Mouse (Mus musculus) hindbrain, embryonic 11.5 days (tissue): ENCODE results near the gene Foxe1. TPM values are rescaled to one million over a fixed set of nuclear protein-coding genes. Genes with fewer than 3 reads are reported as not detected.

Source experiments
- ATAC-seq: fragments of 200-750 bp; cut with Nextera tagmentation; 2 replicates; pipeline ENCODE4 v1.8.0; 2017; ENCODE audit warnings: mild to moderate bottlenecking, moderate TSS enrichment, moderate library complexity; ENCODE audit not compliant: low FRiP score
- DNase-seq: peaks from one replicate; pipeline ENCODE4 v3.0.0-alpha.2; 2015; ENCODE audit warnings: low spot score
- H3K27ac ChIP-seq: fragments of 300-500 bp; sonication (generic); 2 replicates; pipeline ENCODE4 v1.5.1; 2014; ENCODE audit warnings: mild to moderate bottlenecking, low read depth, low read length
- H3K27me3 ChIP-seq: fragments of 300-500 bp; sonication (generic); 2 replicates; pipeline ENCODE4 v1.6.1; 2014; ENCODE audit warnings: mild to moderate bottlenecking, low read length, moderate library complexity, mixed read lengths; ENCODE audit not compliant: control insufficient read depth, insufficient read depth
- H3K36me3 ChIP-seq: fragments of 300-500 bp; sonication (generic); 2 replicates; pipeline ENCODE4 v1.6.1; 2014; ENCODE audit warnings: mild to moderate bottlenecking, low read length, moderate library complexity, mixed read lengths; ENCODE audit not compliant: control insufficient read depth, insufficient read depth
- H3K4me1 ChIP-seq: fragments of 300-500 bp; sonication (generic); replicated peaks from 2 replicates; pipeline ENCODE4 v1.6.1; 2014; ENCODE audit warnings: low read length, mixed read lengths; ENCODE audit not compliant: control insufficient read depth, insufficient read depth
- H3K4me2 ChIP-seq: fragments of 300-500 bp; sonication (generic); replicated peaks from 2 replicates; pipeline ENCODE4 v1.6.1; 2014; ENCODE audit warnings: mild to moderate bottlenecking, low read depth, low read length
- H3K4me3 ChIP-seq: fragments of 300-500 bp; sonication (generic); 2 replicates; pipeline ENCODE4 v1.5.1; 2014; ENCODE audit warnings: low read depth, low read length
- H3K9ac ChIP-seq: fragments of 300-500 bp; sonication (generic); 2 replicates; pipeline ENCODE4 v1.6.1; 2014; ENCODE audit warnings: low read depth, low read length
- H3K9me3 ChIP-seq: fragments of 300-500 bp; sonication (generic); 2 replicates; pipeline ENCODE4 v1.6.1; 2016; ENCODE audit warnings: low read length; ENCODE audit not compliant: control insufficient read depth
- WGBS: fragments of 180-500 bp; shearing (Covaris S2); extraction: QIAGEN DNeasy Blood & Tissue Kit; methylation state at CpG from one replicate; pipeline ENCODE4 v1.1.7; 2014; 5-methylcytosine and 5-hydroxymethylcytosine counted together
- polyA plus RNA-seq: library from polyadenylated mRNA; unstranded; fragments of >200 nt; fragmentation: Nextera tagmentation; extraction: Ambion mirVana; gene quantifications from 2 replicates; pipeline ENCODE4 v1.2.1, GENCODE M21; 2014

The Foxe1 gene
- 0.08 and 0.48 TPM in 2 replicates for polyA plus RNA-seq

GRCm38 (mm10) chr4:46343596-46344260 is at the start of gene Foxe1:
TSS of gene Foxe1 (plus strand) at chr4:46343609.
- ATAC-seq: no peak
- peak; percentile 54 for DNase-seq
- peaks cover 90% of the 10 kb centered on the region for H3K27me3 ChIP-seq
- no peaks in the 10 kb centered on the region; the same call in none of the 2 replicates for H3K4me1 ChIP-seq
- no peaks in the 10 kb centered on the region for H3K36me3 ChIP-seq
- peak within 1 kb of the TSS; percentile 39 for H3K4me2 ChIP-seq
- no peak within 1 kb of the TSS for H3K9ac ChIP-seq
- peak within 1 kb of the TSS; percentile 32 for H3K4me3 ChIP-seq
- no peak within 1 kb of the TSS for H3K27ac ChIP-seq
- 2% methylated on average over 62 of the region's 70 CpGs for WGBS
- no peaks in the 10 kb centered on the region for H3K9me3 ChIP-seq

GRCm38 (mm10) chr4:46304071-46304470 is 39.3 kb upstream of the Foxe1 start:
- H3K9me3 ChIP-seq: no peaks in the 10 kb centered on the region
- peak overlapping the region; percentile 9; the same call in 1 of the 2 replicates for H3K4me2 ChIP-seq
- ATAC-seq (no peak), DNase-seq (peak; percentile 25)
- H3K4me1 ChIP-seq: no peaks in the 10 kb centered on the region
- H3K36me3 ChIP-seq: no peaks in the 10 kb centered on the region
- no peak overlapping the region for H3K9ac ChIP-seq
- H3K27ac ChIP-seq: no peak overlapping the region
- 4% methylated on average over 8 of the region's 8 CpGs for WGBS
- no peak overlapping the region for H3K4me3 ChIP-seq
- no peaks in the 10 kb centered on the region; the same call in 1 of the 2 replicates for H3K27me3 ChIP-seq

- H3K27ac ChIP-seq: peak overlapping the region; percentile 68
- DNase-seq (peak; percentile 90), ATAC-seq (peak; percentile 90)
- no peaks in the 10 kb centered on the region; the same call in 1 of the 2 replicates for H3K27me3 ChIP-seq
- H3K9ac ChIP-seq: peak overlapping the region; percentile 76
- H3K36me3 ChIP-seq: no peaks in the 10 kb centered on the region
- WGBS: under 1% methylated on average over 67 of the region's 78 CpGs
- H3K4me1 ChIP-seq: no peaks in the 10 kb centered on the region
- peak overlapping the region; percentile 75 for H3K4me3 ChIP-seq
- H3K4me2 ChIP-seq: peak overlapping the region; percentile 83
- H3K9me3 ChIP-seq: no peaks in the 10 kb centered on the region
Observed at GRCm38 (mm10) chr4:46304757-46305384, 38.5 kb upstream of the Foxe1 start.

- H3K27me3 ChIP-seq: no peaks in the 10 kb centered on the region; the same call in 1 of the 2 replicates
- DNase-seq (no peak), ATAC-seq (no peak)
- H3K27ac ChIP-seq: no peak overlapping the region
- H3K4me3 ChIP-seq: peak overlapping the region; percentile 75
- H3K4me1 ChIP-seq: no peaks in the 10 kb centered on the region
- H3K4me2 ChIP-seq: peak overlapping the region; percentile 83
- H3K9ac ChIP-seq: peak overlapping the region; percentile 76
- no peaks in the 10 kb centered on the region for H3K36me3 ChIP-seq
- no peaks in the 10 kb centered on the region for H3K9me3 ChIP-seq
- WGBS: 18% methylated on average over 7 of the region's 7 CpGs
Observed at GRCm38 (mm10) chr4:46305436-46305835, 38.0 kb upstream of the Foxe1 start.

GRCm38 (mm10) chr4:46307341-46307740 is 36.1 kb upstream of the Foxe1 start:
- Histone ChIP-seq H3K27me3 (no peaks in the 10 kb centered on the region; the same call in 1 of the 2 replicates), H3K27ac (no peak overlapping the region), H3K9ac (no peak overlapping the region), H3K4me3 (no peak overlapping the region), H3K9me3 (no peaks in the 10 kb centered on the region), H3K4me2 (no peak overlapping the region), H3K36me3 (no peaks in the 10 kb centered on the region), H3K4me1 (no peaks in the 10 kb centered on the region)
- ATAC-seq: no peak
- no peak for DNase-seq
- 78% methylated on average over 9 of the region's 9 CpGs for WGBS

- no peak overlapping the region for H3K4me2 ChIP-seq
- H3K36me3 ChIP-seq: no peaks in the 10 kb centered on the region
- no peaks in the 10 kb centered on the region for H3K4me1 ChIP-seq
- H3K27me3 ChIP-seq: no peaks in the 10 kb centered on the region; the same call in 1 of the 2 replicates
- H3K27ac ChIP-seq: no peak overlapping the region
- H3K9ac ChIP-seq: no peak overlapping the region
- WGBS: 91% methylated on average over 7 of the region's 7 CpGs
- no peaks in the 10 kb centered on the region for H3K9me3 ChIP-seq
- DNase-seq: no peak
- H3K4me3 ChIP-seq: no peak overlapping the region
- ATAC-seq: no peak
Observed at GRCm38 (mm10) chr4:46307869-46308268, 35.5 kb upstream of the Foxe1 start.

- Histone ChIP-seq H3K27me3 (no peaks in the 10 kb centered on the region), H3K9me3 (no peaks in the 10 kb centered on the region), H3K36me3 (no peaks in the 10 kb centered on the region), H3K4me2 (no peak overlapping the region), H3K27ac (no peak overlapping the region), H3K4me3 (no peak overlapping the region), H3K9ac (no peak overlapping the region), H3K4me1 (no peaks in the 10 kb centered on the region)
- 90% methylated on average over 2 of the region's 2 CpGs for WGBS
- DNase-seq: no peak
- ATAC-seq: no peak
Observed at GRCm38 (mm10) chr4:46311631-46312030, 31.8 kb upstream of the Foxe1 start.

- WGBS: 85% methylated on average over 13 of the region's 13 CpGs
Observed at GRCm38 (mm10) chr4:46321730-46322389, 21.5 kb upstream of the Foxe1 start.

More at GRCm38 (mm10) chr4:46321730-46322389, 21.5 kb upstream of the Foxe1 start:
- Histone ChIP-seq H3K9ac (no peak overlapping the region), H3K36me3 (no peaks in the 10 kb centered on the region), H3K4me2 (no peak overlapping the region), H3K4me1 (no peaks in the 10 kb centered on the region), H3K27me3 (no peaks in the 10 kb centered on the region), H3K27ac (no peak overlapping the region), H3K4me3 (no peak overlapping the region), H3K9me3 (no peaks in the 10 kb centered on the region)
- DNase-seq (no peak), ATAC-seq (no peak)
